Mouse (Mus musculus): ENCODE results near the gene Gm973.
A peak's percentile ranks its signal among the peaks of the same experiment; 100 is the strongest.

Gene Gm973

DNA sequence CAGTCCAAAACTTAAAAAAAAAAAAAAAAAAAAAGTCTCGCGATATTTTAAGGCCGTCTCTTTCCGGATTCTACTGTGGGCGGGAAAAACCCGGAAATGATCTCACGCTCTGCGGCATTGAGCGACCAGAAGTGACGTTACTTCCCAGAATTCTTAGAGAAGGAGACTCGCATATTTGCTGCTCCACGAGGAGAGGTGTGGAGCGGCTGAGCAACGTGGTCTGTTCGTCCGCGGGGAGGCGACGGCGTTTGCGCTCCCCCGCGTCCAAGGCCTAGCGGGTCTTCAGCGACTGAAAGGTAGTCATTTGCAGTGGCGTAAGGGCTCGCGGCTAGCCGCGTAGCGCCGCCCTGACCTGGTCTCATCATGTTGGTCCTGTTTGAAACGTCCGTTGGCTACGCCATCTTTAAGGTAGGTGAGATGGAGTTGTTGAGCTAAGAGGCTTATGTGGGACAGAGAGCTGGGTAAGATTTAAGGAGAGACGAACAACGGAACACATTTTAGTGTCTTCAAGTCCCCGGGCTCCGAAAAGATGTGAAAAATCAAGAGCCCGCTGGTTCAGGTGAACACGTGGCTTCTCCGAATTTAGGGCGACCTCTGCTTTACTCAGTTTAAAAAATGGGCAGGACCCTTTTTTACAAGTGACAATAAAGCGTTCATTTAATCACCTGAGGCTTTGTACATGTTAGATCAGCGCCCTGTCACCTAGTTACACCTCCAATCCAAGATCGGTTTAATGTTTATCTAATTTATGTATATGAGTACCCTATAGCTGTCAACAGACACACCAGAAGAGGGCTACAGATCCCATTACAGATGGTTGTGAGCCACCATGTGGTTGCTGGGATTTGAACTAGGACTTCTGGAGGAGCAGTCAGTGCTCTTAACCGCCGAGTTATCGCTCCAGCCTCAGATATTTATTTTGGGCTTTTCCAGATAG is 169.0 kb downstream of the Gm973 start, which contains the start of gene Nop58:
Nop58 (plus strand) TSS at position 153 of the 937 bp plus-strand sequence.
- peak; percentile 94 to 97 for DNase-seq (ENCODE audit: low spot score in 2 of 2)
